Mouse (Mus musculus) spleen, adult 2 months (tissue): ENCODE measurements around the gene Cnr1. TPM values are rescaled to one million over a fixed set of nuclear protein-coding genes. Genes with fewer than 3 reads are reported as not detected.

Experiments used
- DNase-seq, 2 experiments: peaks; one replicate each; pipeline versions ENCODE4 v3.0.0 to v3.0.0-alpha.2; 2012 to 2021; ENCODE audit warnings: low spot score in 2 of 2, low read depth in 1 of 2
- H3K27ac ChIP-seq: fragments of 200-500 bp; 2 replicates; pipeline ENCODE4 v1.5.1; 2012; ENCODE audit warnings: low read length, inconsistent platforms; ENCODE audit not compliant: insufficient read depth
- H3K27me3 ChIP-seq: fragments of 200-500 bp; 2 replicates; pipeline ENCODE4 v1.6.1; 2012; ENCODE audit warnings: mild to moderate bottlenecking, moderate library complexity, low read length, inconsistent platforms; ENCODE audit not compliant: control insufficient read depth, insufficient read depth
- H3K36me3 ChIP-seq: fragments of 200-500 bp; 2 replicates; pipeline ENCODE4 v1.6.1; 2012; ENCODE audit warnings: mild to moderate bottlenecking, low read length, inconsistent platforms; ENCODE audit not compliant: control insufficient read depth, insufficient read depth
- H3K4me1 ChIP-seq: fragments of 200-500 bp; 2 replicates; pipeline ENCODE4 v1.6.1; 2011; ENCODE audit warnings: inconsistent platforms; ENCODE audit not compliant: control insufficient read depth, insufficient read depth, insufficient read length
- H3K4me3 ChIP-seq: fragments of 200-500 bp; 2 replicates; pipeline ENCODE4 v1.5.1; 2011; ENCODE audit warnings: mild to moderate bottlenecking, inconsistent platforms; ENCODE audit not compliant: insufficient read depth, insufficient read length; ENCODE audit errors: extremely low read depth
- CTCF ChIP-seq: fragments of 200-500 bp; IDR thresholded peaks from 2 replicates; pipeline ENCODE4 v1.5.1; 2011; ENCODE audit warnings: mild to moderate bottlenecking, inconsistent platforms; ENCODE audit not compliant: insufficient read depth, insufficient read length, insufficient replicate concordance; ENCODE audit errors: extremely low read depth
- POLR2A ChIP-seq: fragments of 200-500 bp; IDR thresholded peaks from 2 replicates; pipeline ENCODE4 v1.6.1; 2011; ENCODE audit warnings: low read depth, low read length, inconsistent platforms
- WGBS: fragments of 180-500 bp; shearing (Covaris S2); methylation state at CpG from one replicate; pipeline ENCODE4 v1.1.7; 2018; 5-methylcytosine and 5-hydroxymethylcytosine counted together
- polyA plus RNA-seq: library from polyadenylated mRNA; depleted of rRNA; stranded (reverse); fragments of >200 nt; gene quantifications from 2 replicates; pipeline ENCODE4 v1.2.3, GENCODE M21; 2012; rRNA removed

Cnr1 gene
- 0.55 and 0.82 TPM in 2 replicates for polyA plus RNA-seq

- Histone ChIP-seq H3K36me3 (no peaks in the 10 kb centered on the region), H3K4me1 (no peaks in the 10 kb centered on the region; the same call in 1 of the 2 replicates), H3K27ac (peak within 1 kb of the TSS; percentile 27; the same call in 1 of the 2 replicates), H3K27me3 (peaks cover 15% of the 10 kb centered on the region), H3K4me3 (peak within 1 kb of the TSS; percentile 49)
- DNase-seq, result no peak
- 2% methylated on average over 66 of the region's 77 CpGs for WGBS
- TF ChIP-seq POLR2A (no peak), CTCF (no peak)
These were observed at the start of gene Cnr1 for GRCm38 (mm10) chr4:33924234-33924888. Cnr1 (plus strand) TSS chr4:33924593.

GRCm38 (mm10) chr4:33879944-33880343 lies 44.4 kb upstream of the Cnr1 start:
- 90% methylated on average over 3 of the region's 3 CpGs for WGBS
- no peak for TF ChIP-seq CTCF
- no peak for TF ChIP-seq POLR2A
- no peak overlapping the region for H3K4me3 ChIP-seq
- no peak overlapping the region for H3K27ac ChIP-seq
- H3K36me3 ChIP-seq, result no peaks in the 10 kb centered on the region
- DNase-seq, result no peak
- H3K27me3 ChIP-seq, result no peaks in the 10 kb centered on the region
- H3K4me1 ChIP-seq, result no peaks in the 10 kb centered on the region

GRCm38 (mm10) chr4:33886026-33886425 lies 38.4 kb upstream of the Cnr1 start:
- WGBS, result 82% methylated on average over 3 of the region's 3 CpGs
- DNase-seq, result no peak
- H3K27ac ChIP-seq, result no peak overlapping the region
- TF ChIP-seq CTCF, result no peak
- no peak for TF ChIP-seq POLR2A
- H3K4me1 ChIP-seq, result no peaks in the 10 kb centered on the region
- no peaks in the 10 kb centered on the region for H3K27me3 ChIP-seq
- no peak overlapping the region for H3K4me3 ChIP-seq
- H3K36me3 ChIP-seq, result no peaks in the 10 kb centered on the region

- Histone ChIP-seq H3K36me3 (no peaks in the 10 kb centered on the region), H3K4me3 (no peak overlapping the region), H3K27me3 (no peaks in the 10 kb centered on the region), H3K27ac (no peak overlapping the region), H3K4me1 (no peaks in the 10 kb centered on the region)
- no peak for DNase-seq
- WGBS, result 84% methylated on average over 2 of the region's 2 CpGs
- no peak for TF ChIP-seq POLR2A
- no peak for TF ChIP-seq CTCF
These were observed 34.4 kb upstream of the Cnr1 start for GRCm38 (mm10) chr4:33889976-33890375.

- Histone ChIP-seq H3K4me3 (no peak overlapping the region), H3K27me3 (no peaks in the 10 kb centered on the region), H3K36me3 (no peaks in the 10 kb centered on the region), H3K27ac (no peak overlapping the region), H3K4me1 (no peaks in the 10 kb centered on the region)
- no peak for DNase-seq
- TF ChIP-seq POLR2A (no peak), CTCF (no peak)
- 35% methylated on average over 7 of the region's 7 CpGs for WGBS
These were observed 32.1 kb upstream of the Cnr1 start for GRCm38 (mm10) chr4:33892178-33892869.

- 87% methylated on average over 7 of the region's 7 CpGs for WGBS
- Histone ChIP-seq H3K27ac (no peak overlapping the region), H3K4me3 (no peak overlapping the region), H3K27me3 (no peaks in the 10 kb centered on the region), H3K36me3 (no peaks in the 10 kb centered on the region), H3K4me1 (no peaks in the 10 kb centered on the region)
- TF ChIP-seq CTCF (no peak), POLR2A (no peak)
- no peak for DNase-seq
These were observed 30.6 kb upstream of the Cnr1 start for GRCm38 (mm10) chr4:33893841-33894240.

- Histone ChIP-seq H3K4me1 (no peaks in the 10 kb centered on the region), H3K4me3 (no peak overlapping the region), H3K36me3 (no peaks in the 10 kb centered on the region), H3K27me3 (no peaks in the 10 kb centered on the region), H3K27ac (no peak overlapping the region)
- no peak for DNase-seq
- 18% methylated on average over 8 of the region's 8 CpGs for WGBS
- no peak for TF ChIP-seq CTCF
- no peak for TF ChIP-seq POLR2A
These were observed 29.3 kb upstream of the Cnr1 start for GRCm38 (mm10) chr4:33895046-33895445.
